Mouse (Mus musculus): ENCODE data around the gene Trub2. TPM values are rescaled to one million over a fixed set of nuclear protein-coding genes. Genes with fewer than 3 reads are reported as not detected.

Gene Trub2
- total and polyA plus RNA-seq, 3 experiments, result 7.9 to 66.4 (median 30.5) TPM

- Histone ChIP-seq H3K4me1 (ENCODE audit: insufficient read depth, low read depth, low read length) (no peaks in the 10 kb centered on the region), H3K36me3 (replicated peaks) (peaks cover 99% of the 10 kb centered on the region), H3K4me3 (ENCODE audit: low read depth, low read length) (no peak overlapping the region), H3K9me3 (replicated peaks) (no peaks in the 10 kb centered on the region), H3K27me3 (ENCODE audit: insufficient read depth, low read length) (no peaks in the 10 kb centered on the region)
- ATAC-seq (ENCODE audit: extremely low read depth, insufficient number of reproducible peaks, low FRiP score, poor library complexity, severe bottlenecking) (no peak), DNase-seq (ENCODE audit: low spot score) (no peak)
- TF ChIP-seq TAL1 (conservative IDR thresholded peaks at IDR 0.05; ENCODE audit: low read depth, low read length), result no peak
- no peak for TF ChIP-seq CTCF (IDR thresholded peaks at IDR 0.05; ENCODE audit: low read depth, low read length)
- no peak for TF ChIP-seq GATA2 (IDR thresholded peaks at IDR 0.05; ENCODE audit: borderline replicate concordance, low read depth, low read length)
- TF ChIP-seq GATA1 (IDR thresholded peaks at IDR 0.05; ENCODE audit: borderline replicate concordance, low read length), result no peak
- TF ChIP-seq POLR2AphosphoS5 (IDR thresholded peaks at IDR 0.05; ENCODE audit: insufficient replicate concordance, low read depth, low read length), result no peak
Observed at GRCm38 (mm10) chr2:29724664-29725365, 63.5 kb downstream of the Trub2 start.

- no peak for DNase-seq (ENCODE audit: low spot score)
- Histone ChIP-seq H3K9me3 (replicated peaks) (no peaks in the 10 kb centered on the region), H3K27me3 (ENCODE audit: insufficient read depth, low read length) (no peaks in the 10 kb centered on the region), H3K36me3 (replicated peaks) (peaks cover 99% of the 10 kb centered on the region), H3K4me1 (ENCODE audit: insufficient read depth, low read depth, low read length) (no peaks in the 10 kb centered on the region), H3K4me3 (ENCODE audit: low read depth, low read length) (no peak overlapping the region)
- TF ChIP-seq GATA1 (IDR thresholded peaks at IDR 0.05; ENCODE audit: borderline replicate concordance, low read length), result no peak
- TF ChIP-seq CTCF (IDR thresholded peaks at IDR 0.05; ENCODE audit: low read depth, low read length), result no peak
- ATAC-seq (ENCODE audit: extremely low read depth, insufficient number of reproducible peaks, low FRiP score, poor library complexity, severe bottlenecking), result no peak
Observed at GRCm38 (mm10) chr2:29723132-29723531, 65.2 kb downstream of the Trub2 start.

GRCm38 (mm10) chr2:29718581-29718980 lies 69.7 kb downstream of the Trub2 start:
- Histone ChIP-seq H3K27me3 (ENCODE audit: insufficient read depth, low read length) (no peaks in the 10 kb centered on the region), H3K4me1 (ENCODE audit: insufficient read depth, low read depth, low read length) (no peaks in the 10 kb centered on the region), H3K4me3 (ENCODE audit: low read depth, low read length) (no peak overlapping the region), H3K36me3 (replicated peaks) (peaks cover 100% of the 10 kb centered on the region), H3K9me3 (replicated peaks) (no peaks in the 10 kb centered on the region)
- no peak for TF ChIP-seq TAL1 (conservative IDR thresholded peaks at IDR 0.05; ENCODE audit: low read depth, low read length)
- no peak for TF ChIP-seq GATA2 (IDR thresholded peaks at IDR 0.05; ENCODE audit: borderline replicate concordance, low read depth, low read length)
- TF ChIP-seq POLR2AphosphoS5 (IDR thresholded peaks at IDR 0.05; ENCODE audit: insufficient replicate concordance, low read depth, low read length), result no peak
- TF ChIP-seq CTCF (IDR thresholded peaks at IDR 0.05; ENCODE audit: low read depth, low read length), result no peak
- no peak for TF ChIP-seq GATA1 (IDR thresholded peaks at IDR 0.05; ENCODE audit: borderline replicate concordance, low read length)
- DNase-seq (ENCODE audit: low spot score), result no peak
- ATAC-seq (ENCODE audit: extremely low read depth, insufficient number of reproducible peaks, low FRiP score, poor library complexity, severe bottlenecking), result no peak

- Histone ChIP-seq H3K9me3 (replicated peaks) (no peaks in the 10 kb centered on the region), H3K4me3 (ENCODE audit: low read depth, low read length) (no peak overlapping the region), H3K4me1 (ENCODE audit: insufficient read depth, low read depth, low read length) (no peaks in the 10 kb centered on the region), H3K27me3 (ENCODE audit: insufficient read depth, low read length) (no peaks in the 10 kb centered on the region), H3K36me3 (replicated peaks) (peaks cover 100% of the 10 kb centered on the region)
- no peak for ATAC-seq (ENCODE audit: extremely low read depth, insufficient number of reproducible peaks, low FRiP score, poor library complexity, severe bottlenecking)
- no peak for DNase-seq (ENCODE audit: low spot score)
- TF ChIP-seq GATA2 (IDR thresholded peaks at IDR 0.05; ENCODE audit: borderline replicate concordance, low read depth, low read length) (no peak), POLR2AphosphoS5 (IDR thresholded peaks at IDR 0.05; ENCODE audit: insufficient replicate concordance, low read depth, low read length) (no peak), CTCF (IDR thresholded peaks at IDR 0.05; ENCODE audit: low read depth, low read length) (no peak), TAL1 (conservative IDR thresholded peaks at IDR 0.05; ENCODE audit: low read depth, low read length) (no peak), GATA1 (IDR thresholded peaks at IDR 0.05; ENCODE audit: borderline replicate concordance, low read length) (no peak)
Observed at GRCm38 (mm10) chr2:29716691-29717090, 71.6 kb downstream of the Trub2 start.

GRCm38 (mm10) chr2:29716143-29716542 lies 72.2 kb downstream of the Trub2 start:
- Histone ChIP-seq H3K36me3 (replicated peaks) (peaks cover 100% of the 10 kb centered on the region), H3K27me3 (ENCODE audit: insufficient read depth, low read length) (no peaks in the 10 kb centered on the region), H3K4me1 (ENCODE audit: insufficient read depth, low read depth, low read length) (no peaks in the 10 kb centered on the region), H3K9me3 (replicated peaks) (no peaks in the 10 kb centered on the region), H3K4me3 (ENCODE audit: low read depth, low read length) (no peak overlapping the region)
- no peak for TF ChIP-seq TAL1 (conservative IDR thresholded peaks at IDR 0.05; ENCODE audit: low read depth, low read length)
- no peak for TF ChIP-seq POLR2AphosphoS5 (IDR thresholded peaks at IDR 0.05; ENCODE audit: insufficient replicate concordance, low read depth, low read length)
- TF ChIP-seq GATA1 (IDR thresholded peaks at IDR 0.05; ENCODE audit: borderline replicate concordance, low read length), result no peak
- TF ChIP-seq CTCF (IDR thresholded peaks at IDR 0.05; ENCODE audit: low read depth, low read length), result no peak
- TF ChIP-seq GATA2 (IDR thresholded peaks at IDR 0.05; ENCODE audit: borderline replicate concordance, low read depth, low read length), result no peak
- no peak for DNase-seq (ENCODE audit: low spot score)
- ATAC-seq (ENCODE audit: extremely low read depth, insufficient number of reproducible peaks, low FRiP score, poor library complexity, severe bottlenecking), result no peak

GRCm38 (mm10) chr2:29714127-29714526 lies 74.2 kb downstream of the Trub2 start:
- DNase-seq (ENCODE audit: low spot score), result no peak
- H3K27me3 ChIP-seq (ENCODE audit: insufficient read depth, low read length), result no peaks in the 10 kb centered on the region
- H3K4me3 ChIP-seq (ENCODE audit: low read depth, low read length), result no peak overlapping the region
- H3K36me3 ChIP-seq (replicated peaks), result peaks cover 95% of the 10 kb centered on the region
- H3K4me1 ChIP-seq (ENCODE audit: insufficient read depth, low read depth, low read length), result no peaks in the 10 kb centered on the region
- ATAC-seq (ENCODE audit: extremely low read depth, insufficient number of reproducible peaks, low FRiP score, poor library complexity, severe bottlenecking), result no peak
- no peaks in the 10 kb centered on the region for H3K9me3 ChIP-seq (replicated peaks)
- TF ChIP-seq TAL1 (conservative IDR thresholded peaks at IDR 0.05; ENCODE audit: low read depth, low read length), result no peak
- no peak for TF ChIP-seq GATA2 (IDR thresholded peaks at IDR 0.05; ENCODE audit: borderline replicate concordance, low read depth, low read length)
- no peak for TF ChIP-seq CTCF (IDR thresholded peaks at IDR 0.05; ENCODE audit: low read depth, low read length)
- TF ChIP-seq POLR2AphosphoS5 (IDR thresholded peaks at IDR 0.05; ENCODE audit: insufficient replicate concordance, low read depth, low read length), result no peak
- no peak for TF ChIP-seq GATA1 (IDR thresholded peaks at IDR 0.05; ENCODE audit: borderline replicate concordance, low read length)
